Mouse (Mus musculus) hindbrain, embryonic 10.5 days (tissue): ENCODE results near the gene Gm45233. TPM values are rescaled to one million over a fixed set of nuclear protein-coding genes. Genes with fewer than 3 reads are reported as not detected.

Source experiments
- DNase-seq: peaks from one replicate; pipeline ENCODE4 v3.0.0-alpha.2; 2017; ENCODE audit warnings: low spot score
- H3K27ac ChIP-seq: fragments of 300-500 bp; sonication (generic); 2 replicates; pipeline ENCODE4 v1.5.1; 2016; ENCODE audit warnings: mild to moderate bottlenecking, moderate library complexity
- H3K27me3 ChIP-seq: fragments of 300-500 bp; sonication (generic); 2 replicates; pipeline ENCODE4 v1.6.1; 2016; ENCODE audit warnings: mild to moderate bottlenecking; ENCODE audit not compliant: poor library complexity, insufficient read depth, severe bottlenecking
- H3K36me3 ChIP-seq: fragments of 300-500 bp; sonication (generic); 2 replicates; pipeline ENCODE4 v1.6.1; 2016; ENCODE audit warnings: mild to moderate bottlenecking, moderate library complexity
- H3K4me1 ChIP-seq: fragments of 300-500 bp; sonication (generic); replicated peaks from 2 replicates; pipeline ENCODE4 v1.6.1; 2016; ENCODE audit warnings: mild to moderate bottlenecking
- H3K4me3 ChIP-seq: fragments of 300-500 bp; sonication (generic); 2 replicates; pipeline ENCODE4 v1.5.1; 2016; ENCODE audit warnings: mild to moderate bottlenecking, moderate library complexity
- H3K9me3 ChIP-seq: fragments of 300-500 bp; sonication (generic); 2 replicates; pipeline ENCODE4 v1.6.1; 2016; ENCODE audit warnings: mild to moderate bottlenecking, moderate library complexity
- WGBS: fragments of 180-500 bp; shearing (Covaris S2); methylation state at CpG from one replicate; pipeline ENCODE4 v1.1.7; 2016; 5-methylcytosine and 5-hydroxymethylcytosine counted together
- polyA plus RNA-seq: library from polyadenylated mRNA; unstranded; fragments of >200 nt; fragmentation: Nextera tagmentation; extraction: Ambion mirVana; gene quantifications from 2 replicates; pipeline ENCODE4 v1.2.1, GENCODE M21; 2016

Gm45233 gene
- polyA plus RNA-seq, 1 experiment from 2014 or later, result 0.47 TPM

DNA sequence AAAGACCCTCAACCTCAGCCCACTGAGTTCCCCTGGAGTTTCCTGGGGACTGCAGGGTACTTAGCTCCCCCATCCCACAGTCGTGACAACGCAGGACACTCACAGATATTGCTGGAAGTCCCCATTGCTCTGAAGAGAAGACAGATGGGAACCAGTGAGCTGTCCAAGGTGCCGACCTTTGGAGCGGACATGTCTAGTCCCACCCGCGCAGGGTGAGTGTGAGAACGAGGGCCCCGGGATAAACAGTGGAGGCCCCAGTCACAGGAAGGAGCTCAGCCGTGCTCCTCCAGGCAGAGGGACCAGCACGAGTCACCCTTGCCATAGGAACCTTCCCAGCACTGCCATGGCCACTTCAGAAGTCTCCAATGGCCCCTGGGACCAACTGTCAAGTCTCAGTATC lies 39.3 kb downstream of the Gm45233 start:
- H3K9me3 ChIP-seq, result no peaks in the 10 kb centered on the region
- H3K4me3 ChIP-seq, result no peak overlapping the region
- H3K36me3 ChIP-seq, result 0 out of 2 replicates have a peak, but pooled peaks cover 5% of the 10 kb centered on the region
- WGBS, result 16% methylated on average over 10 of the region's 10 CpGs
- H3K27ac ChIP-seq, result no peak overlapping the region
- DNase-seq, result no peak
- peaks cover 11% of the 10 kb centered on the region for H3K4me1 ChIP-seq
- peaks cover 16% of the 10 kb centered on the region for H3K27me3 ChIP-seq

DNA sequence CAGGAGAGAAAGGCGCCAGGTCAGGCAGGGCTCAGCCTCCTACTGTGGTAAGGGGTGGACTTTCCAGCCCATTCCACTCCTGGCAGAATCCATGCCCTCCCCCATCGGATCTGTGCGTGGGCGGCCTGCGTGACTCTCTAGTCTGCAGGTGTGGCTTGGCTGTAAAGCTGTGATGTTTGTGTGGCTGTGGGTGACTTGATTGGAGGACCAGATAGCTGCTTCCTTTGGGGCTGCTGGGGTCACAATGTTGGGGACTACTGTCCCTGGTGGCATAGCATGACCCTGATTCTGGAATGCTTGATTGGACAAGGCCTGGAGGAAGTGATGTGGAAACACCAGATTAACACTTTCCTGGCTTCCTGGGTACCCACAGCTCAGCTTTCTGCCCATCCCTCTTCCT lies 44.7 kb downstream of the Gm45233 start:
- Histone ChIP-seq H3K27ac (no peak overlapping the region), H3K27me3 (peaks cover 13% of the 10 kb centered on the region; the same call in 1 of the 2 replicates), H3K4me1 (peaks cover 24% of the 10 kb centered on the region), H3K9me3 (no peaks in the 10 kb centered on the region), H3K4me3 (peak overlapping the region; percentile 76; the same call in 1 of the 2 replicates), H3K36me3 (no peaks in the 10 kb centered on the region)
- 48% methylated on average over 5 of the region's 5 CpGs for WGBS
- DNase-seq, result no peak

DNA sequence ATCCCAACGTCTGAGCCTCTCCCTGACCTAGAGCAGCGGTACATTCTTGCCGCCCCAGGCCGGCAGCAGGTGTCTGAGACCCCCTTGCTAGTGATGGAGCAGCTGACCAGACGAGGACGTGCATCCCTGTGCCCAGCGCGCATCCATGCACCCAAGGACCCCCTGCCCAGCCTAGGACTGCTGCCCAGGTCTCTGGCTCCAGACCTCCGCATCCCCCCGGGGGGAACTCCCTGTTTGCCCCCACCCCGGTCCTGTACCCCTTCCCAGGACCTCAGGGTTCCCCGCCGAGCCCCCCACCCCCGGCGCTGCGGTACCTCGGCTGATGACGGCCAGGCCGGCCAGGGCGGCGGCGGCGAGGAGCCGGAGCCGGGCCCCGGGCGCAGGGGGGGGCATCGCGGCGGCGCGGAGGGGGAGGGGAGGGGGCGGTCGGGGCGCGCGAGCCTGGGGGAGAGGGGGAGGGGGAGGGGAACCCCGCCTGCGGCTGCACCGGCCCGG lies 45.8 kb downstream of the Gm45233 start, which contains the start of gene Iglon5:
Gene Iglon5 (minus strand): TSS at position 445 of the 495 bp plus-strand sequence.
- no peaks in the 10 kb centered on the region for H3K36me3 ChIP-seq
- DNase-seq, result peak; percentile 43
- peak within 1 kb of the TSS; percentile 76 for H3K4me3 ChIP-seq

DNA sequence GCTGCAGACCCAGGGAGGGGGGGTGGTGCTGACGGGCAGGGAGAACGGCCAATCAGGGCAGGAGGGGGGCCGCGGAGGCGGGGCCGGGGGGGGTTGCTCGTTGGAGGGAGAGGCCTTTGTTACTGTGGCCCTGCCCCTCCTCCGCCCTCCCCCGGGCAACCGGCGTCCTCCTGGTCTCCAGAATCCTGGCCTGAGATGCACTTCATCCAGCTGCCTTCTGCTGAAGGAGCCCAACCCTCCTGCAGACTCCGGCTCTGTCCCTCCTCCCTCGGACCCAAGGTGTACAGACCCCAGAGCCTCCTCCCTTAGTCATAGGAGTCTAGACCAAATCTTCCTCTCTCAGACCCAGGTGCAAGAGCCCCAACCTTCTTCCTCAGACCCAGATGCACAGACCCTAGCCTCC lies 46.3 kb downstream of the Gm45233 start:
- no peaks in the 10 kb centered on the region for H3K9me3 ChIP-seq
- WGBS, result under 1% methylated on average over 12 of the region's 13 CpGs
- peak; percentile 86 for DNase-seq

More for the DNA sequence above, 45.8 kb downstream of the Gm45233 start, which contains the start of gene Iglon5:
- Histone ChIP-seq H3K27me3 (peaks cover 13% of the 10 kb centered on the region; the same call in 1 of the 2 replicates), H3K27ac (peak within 1 kb of the TSS; percentile 93), H3K4me1 (peaks cover 24% of the 10 kb centered on the region), H3K9me3 (no peaks in the 10 kb centered on the region)
- 1% methylated on average over 22 of the region's 41 CpGs for WGBS

DNA sequence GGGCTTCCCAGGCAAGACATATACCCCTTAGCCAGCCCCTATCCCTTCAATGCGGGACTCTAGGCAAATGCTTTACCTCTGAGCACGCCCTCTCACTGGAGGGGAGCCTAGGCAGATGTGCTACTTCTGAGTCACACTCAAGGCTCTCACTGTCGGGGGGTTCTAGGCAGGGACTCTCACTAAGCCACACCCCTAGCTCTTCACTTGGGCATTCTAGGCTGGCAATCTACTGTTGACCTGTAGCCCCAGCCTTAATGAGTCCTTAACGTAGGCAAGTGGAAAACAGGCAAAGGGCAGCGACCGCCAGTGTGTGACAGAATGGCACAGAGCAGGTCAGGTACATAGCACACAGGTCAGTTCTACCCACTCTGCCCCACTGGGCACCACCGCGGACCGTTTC lies 46.9 kb downstream of the Gm45233 start:
- Histone ChIP-seq H3K36me3 (no peaks in the 10 kb centered on the region), H3K9me3 (no peaks in the 10 kb centered on the region), H3K27ac (no peak overlapping the region), H3K27me3 (peaks cover 18% of the 10 kb centered on the region; the same call in 1 of the 2 replicates), H3K4me1 (peaks cover 24% of the 10 kb centered on the region), H3K4me3 (0 out of 2 replicates have a peak overlapping the region, but pooled peaks have one; percentile 76)
- WGBS, result 68% methylated on average over 9 of the region's 9 CpGs
- DNase-seq, result no peak

More for the DNA sequence above, 46.3 kb downstream of the Gm45233 start:
- Histone ChIP-seq H3K27ac (peak overlapping the region; percentile 93), H3K4me3 (peak overlapping the region; percentile 76), H3K27me3 (peaks cover 13% of the 10 kb centered on the region; the same call in 1 of the 2 replicates), H3K4me1 (peaks cover 24% of the 10 kb centered on the region), H3K36me3 (no peaks in the 10 kb centered on the region)

DNA sequence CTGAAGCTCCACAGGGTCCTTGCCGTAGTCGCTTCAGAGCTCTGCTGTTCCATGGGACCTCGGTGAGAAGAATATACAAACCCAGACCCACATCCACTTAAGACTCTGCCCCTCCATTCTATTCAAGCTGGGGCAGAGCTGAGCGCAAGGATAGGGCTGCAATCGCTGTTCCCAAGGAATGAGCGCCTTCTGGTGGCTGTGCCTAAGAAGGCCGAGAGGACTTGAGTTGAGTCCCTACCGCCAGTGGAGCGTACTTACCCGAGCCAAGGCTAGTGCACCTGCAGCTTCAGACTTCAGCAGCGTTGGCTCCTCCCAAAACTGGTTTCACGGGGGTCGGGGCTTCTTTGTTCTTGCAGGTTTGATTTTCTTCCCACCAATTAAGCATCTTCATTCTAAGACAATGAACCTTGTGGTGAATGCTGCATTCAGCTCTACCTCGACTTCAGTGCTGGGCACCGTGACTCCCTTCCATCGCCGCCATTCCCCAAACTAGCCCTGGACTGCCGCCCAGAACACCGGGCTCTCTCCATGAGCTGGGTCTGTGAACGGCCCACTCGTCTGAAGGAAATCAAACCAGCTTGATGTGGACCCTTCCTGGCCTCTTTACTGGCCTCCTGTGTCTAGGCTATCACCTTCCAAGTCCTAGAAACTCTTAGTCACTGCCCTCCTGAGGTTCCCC lies 51.6 kb downstream of the Gm45233 start:
- peak; percentile 45 for DNase-seq
- Histone ChIP-seq H3K27me3 (peaks cover 10% of the 10 kb centered on the region; the same call in 1 of the 2 replicates), H3K9me3 (peaks cover 12% of the 10 kb centered on the region; the same call in 1 of the 2 replicates), H3K27ac (no peak overlapping the region), H3K4me3 (no peak overlapping the region), H3K4me1 (peaks cover 4% of the 10 kb centered on the region; the same call in 1 of the 2 replicates), H3K36me3 (no peaks in the 10 kb centered on the region)
- 13% methylated on average over 21 of the region's 21 CpGs for WGBS

DNA sequence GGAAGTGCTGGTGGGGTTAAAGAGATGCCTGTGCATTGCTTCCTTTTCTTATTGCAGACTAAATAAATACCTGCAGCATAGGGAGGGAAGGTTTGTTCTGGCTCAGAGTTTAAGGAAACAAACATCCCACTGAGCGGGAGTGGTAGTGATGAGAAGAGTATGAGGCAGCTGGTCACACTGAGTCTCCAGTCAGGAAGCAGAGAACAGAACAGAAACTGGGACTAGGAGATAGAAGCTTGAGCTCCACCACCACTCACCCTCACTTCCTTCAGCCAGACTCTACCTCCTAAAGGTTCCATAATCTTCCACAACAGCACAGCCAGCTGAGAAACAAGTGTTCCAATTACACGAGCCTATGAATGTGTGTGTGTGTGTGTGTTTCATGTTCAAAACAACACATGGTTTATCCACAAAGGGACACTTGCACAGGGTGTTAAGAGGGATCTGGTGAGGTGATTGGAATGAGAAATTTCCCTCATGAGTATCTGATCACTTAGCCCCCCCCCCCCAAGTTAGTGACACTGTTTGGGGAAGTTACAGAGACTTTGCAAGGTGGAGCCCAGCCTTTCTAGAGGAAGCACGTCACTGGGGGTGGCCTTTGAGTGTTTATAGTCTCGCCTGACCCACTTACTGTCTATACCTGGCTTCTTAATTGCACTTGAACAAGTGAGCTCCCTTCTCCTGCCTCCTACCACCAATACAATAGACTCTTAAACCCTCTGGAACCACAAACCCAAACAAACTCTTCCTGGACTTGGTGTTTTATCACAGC lies 68.0 kb downstream of the Gm45233 start:
- H3K4me1 ChIP-seq, result no peaks in the 10 kb centered on the region
- no peak overlapping the region for H3K4me3 ChIP-seq
- no peak overlapping the region for H3K27ac ChIP-seq
- H3K9me3 ChIP-seq, result no peaks in the 10 kb centered on the region
- H3K36me3 ChIP-seq, result no peaks in the 10 kb centered on the region
- H3K27me3 ChIP-seq, result no peaks in the 10 kb centered on the region
- 68% methylated on average over 4 of the region's 4 CpGs for WGBS
- DNase-seq, result no peak

DNA sequence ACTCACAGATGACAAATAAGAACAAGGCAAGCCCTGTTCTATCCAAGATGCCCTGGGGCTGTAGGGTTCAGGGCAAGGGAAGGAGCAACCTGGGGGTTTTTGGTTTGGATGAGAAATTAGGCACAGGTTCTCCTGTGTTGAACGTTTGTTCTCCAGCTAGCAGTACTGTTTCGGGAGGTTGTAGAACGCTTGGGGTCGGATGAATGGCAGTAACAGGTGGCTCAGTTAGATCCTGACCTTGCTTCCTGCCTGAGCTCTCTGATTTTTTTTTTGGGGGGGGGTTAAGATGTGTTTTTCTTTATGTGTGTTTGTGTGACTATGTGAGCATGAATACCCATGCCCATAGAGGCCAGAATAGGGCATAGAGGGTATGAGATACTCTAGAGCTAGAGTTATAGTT lies 68.6 kb downstream of the Gm45233 start:
- 83% methylated on average over 4 of the region's 4 CpGs for WGBS
- Histone ChIP-seq H3K27me3 (no peaks in the 10 kb centered on the region), H3K36me3 (no peaks in the 10 kb centered on the region), H3K4me3 (no peak overlapping the region), H3K27ac (no peak overlapping the region), H3K9me3 (no peaks in the 10 kb centered on the region), H3K4me1 (no peaks in the 10 kb centered on the region)
- DNase-seq, result no peak

Other genes with a start within 250 kb of the Gm45233 start
- gene Zfp715, start 130.8 kb upstream of the Gm45233 start, polyA plus RNA-seq, result 7.8 and 9.8 TPM in 2 replicates
- gene Siglecf, start 92.8 kb upstream of the Gm45233 start, polyA plus RNA-seq, result 0.27 and 0.30 TPM in 2 replicates
- 0.14 and 0.17 TPM in 2 replicates for gene Siglecg, start 35.9 kb upstream of the Gm45233 start, polyA plus RNA-seq
- gene Lim2, start 16.5 kb upstream of the Gm45233 start, polyA plus RNA-seq, result not detected in 2 replicates
- not detected in 2 replicates for gene Nkg7, start 7.1 kb upstream of the Gm45233 start, polyA plus RNA-seq
- not detected in 2 replicates for gene Cldnd2, start 3.3 kb upstream of the Gm45233 start, polyA plus RNA-seq
- 226 and 249 TPM in 2 replicates for gene Etfb, start within 50 bp of the Gm45233 start, polyA plus RNA-seq
- 1.5 and 3.8 TPM in 2 replicates for gene Vsig10l, start 19.0 kb downstream of the Gm45233 start, polyA plus RNA-seq
- gene Iglon5, start 45.9 kb downstream of the Gm45233 start, polyA plus RNA-seq, result 0.80 and 2.2 TPM in 2 replicates
- not detected in 2 replicates for gene 4931406B18Rik, start 61.8 kb downstream of the Gm45233 start, polyA plus RNA-seq
- gene Cd33, start 100.3 kb downstream of the Gm45233 start, polyA plus RNA-seq, result 0.61 and 1.2 TPM in 2 replicates
- gene Zfp658, start 118.1 kb downstream of the Gm45233 start, polyA plus RNA-seq, result 5.4 and 6.1 TPM in 2 replicates
- 12.7 and 15.7 TPM in 2 replicates for gene Zfp719, start 135.5 kb downstream of the Gm45233 start, polyA plus RNA-seq
- gene Zfp819, start 163.0 kb downstream of the Gm45233 start, polyA plus RNA-seq, result 0.76 and 1.1 TPM in 2 replicates
- gene Ceacam18, start 190.6 kb downstream of the Gm45233 start, polyA plus RNA-seq, result not detected in 2 replicates
- 0.36 and 0.52 TPM in 2 replicates for gene Siglece, start 216.0 kb downstream of the Gm45233 start, polyA plus RNA-seq
- gene Ctu1, start 227.9 kb downstream of the Gm45233 start, polyA plus RNA-seq, result 17.5 and 19.1 TPM in 2 replicates
- not detected in 2 replicates for gene Klk14, start 246.3 kb downstream of the Gm45233 start, polyA plus RNA-seq